Mouse (Mus musculus): ENCODE data around the gene Pdzk1ip1. TPM values are rescaled to one million over a fixed set of nuclear protein-coding genes. Genes with fewer than 3 reads are reported as not detected.
A peak's percentile ranks its signal among the peaks of the same experiment; 100 is the strongest.

Gene Pdzk1ip1
- polyA plus RNA-seq (2015; fragmentation: Nextera tagmentation; extraction: Ambion mirVana): 0.60 and 1.2 TPM in 2 replicates

- Histone ChIP-seq H3K27ac (replicated peaks) (no peak within 1 kb of the TSS), H3K27me3 (peaks cover 12% of the 10 kb centered on the region; the same call in 1 of the 2 replicates), H3K4me3 (no peak within 1 kb of the TSS), H3K4me2 (replicated peaks) (no peak within 1 kb of the TSS), H3K9me3 (no peaks in the 10 kb centered on the region), H3K4me1 (no peaks in the 10 kb centered on the region), H3K9ac (replicated peaks) (no peak within 1 kb of the TSS), H3K36me3 (no peaks in the 10 kb centered on the region)
- WGBS: 32% methylated on average over 11 of the region's 11 CpGs
- ATAC-seq (replicated peaks): no peak
Measured at GRCm38 (mm10) chr4:115088611-115089338, at the start of gene Pdzk1ip1. TSS of gene Pdzk1ip1 (plus strand) at chr4:115088708.

- no peak overlapping the region for H3K4me3 ChIP-seq
- H3K9ac ChIP-seq (replicated peaks): no peak overlapping the region
- no peaks in the 10 kb centered on the region for H3K4me1 ChIP-seq
- ATAC-seq (replicated peaks): no peak
- 84% methylated on average over 3 of the region's 3 CpGs for WGBS
- H3K27me3 ChIP-seq: peaks cover 15% of the 10 kb centered on the region
- no peaks in the 10 kb centered on the region for H3K9me3 ChIP-seq
- no peak overlapping the region for H3K4me2 ChIP-seq (replicated peaks)
- H3K27ac ChIP-seq (replicated peaks): no peak overlapping the region
- H3K36me3 ChIP-seq: peaks cover 6% of the 10 kb centered on the region; the same call in 1 of the 2 replicates
Measured at GRCm38 (mm10) chr4:115045621-115046020, 42.9 kb upstream of the Pdzk1ip1 start.

- no peak overlapping the region for H3K4me2 ChIP-seq (replicated peaks)
- H3K4me3 ChIP-seq: no peak overlapping the region
- H3K9ac ChIP-seq (replicated peaks): no peak overlapping the region
- peaks cover 5% of the 10 kb centered on the region for H3K4me1 ChIP-seq
- no peak for ATAC-seq (replicated peaks)
- H3K27ac ChIP-seq (replicated peaks): no peak overlapping the region
- 3% methylated on average over 5 of the region's 5 CpGs for WGBS
- H3K27me3 ChIP-seq: peaks cover 37% of the 10 kb centered on the region
- no peaks in the 10 kb centered on the region for H3K9me3 ChIP-seq
- no peaks in the 10 kb centered on the region for H3K36me3 ChIP-seq
Measured at GRCm38 (mm10) chr4:115047750-115048149, 40.8 kb upstream of the Pdzk1ip1 start.

- H3K9ac ChIP-seq (replicated peaks): no peak overlapping the region
- H3K4me3 ChIP-seq: no peak overlapping the region
- H3K27ac ChIP-seq (replicated peaks): no peak overlapping the region
- peaks cover 41% of the 10 kb centered on the region for H3K27me3 ChIP-seq
- H3K4me1 ChIP-seq: peaks cover 6% of the 10 kb centered on the region
- H3K9me3 ChIP-seq: no peaks in the 10 kb centered on the region
- no peak overlapping the region for H3K4me2 ChIP-seq (replicated peaks)
- ATAC-seq (replicated peaks): no peak
- WGBS: 72% methylated on average over 8 of the region's 8 CpGs
- H3K36me3 ChIP-seq: no peaks in the 10 kb centered on the region
Measured at GRCm38 (mm10) chr4:115048190-115048589, 40.3 kb upstream of the Pdzk1ip1 start.

GRCm38 (mm10) chr4:115051245-115051644, 37.3 kb upstream of the Pdzk1ip1 start:
- WGBS: 79% methylated on average over 5 of the region's 5 CpGs
- no peaks in the 10 kb centered on the region for H3K9me3 ChIP-seq

GRCm38 (mm10) chr4:115052343-115053005, 36.0 kb upstream of the Pdzk1ip1 start:
- H3K27me3 ChIP-seq: peaks cover 69% of the 10 kb centered on the region
- no peaks in the 10 kb centered on the region for H3K36me3 ChIP-seq
- peak overlapping the region; percentile 12 for H3K4me2 ChIP-seq (replicated peaks)
- ATAC-seq (replicated peaks): no peak; the same call in 1 of the 2 replicates
- H3K9me3 ChIP-seq: no peaks in the 10 kb centered on the region
- H3K9ac ChIP-seq (replicated peaks): no peak overlapping the region
- H3K4me1 ChIP-seq: peaks cover 17% of the 10 kb centered on the region
- 0 out of 2 replicates have a peak overlapping the region, but pooled peaks have one; percentile 6 for H3K4me3 ChIP-seq
- H3K27ac ChIP-seq (replicated peaks): no peak overlapping the region
- under 1% methylated on average over 36 of the region's 36 CpGs for WGBS

More at GRCm38 (mm10) chr4:115051245-115051644, 37.3 kb upstream of the Pdzk1ip1 start:
- Histone ChIP-seq H3K9ac (replicated peaks) (no peak overlapping the region), H3K27ac (replicated peaks) (no peak overlapping the region), H3K36me3 (no peaks in the 10 kb centered on the region), H3K4me2 (replicated peaks) (no peak overlapping the region), H3K27me3 (peaks cover 66% of the 10 kb centered on the region), H3K4me1 (peaks cover 7% of the 10 kb centered on the region), H3K4me3 (no peak overlapping the region)
- ATAC-seq (replicated peaks): no peak

GRCm38 (mm10) chr4:115055044-115055443, 33.5 kb upstream of the Pdzk1ip1 start:
- WGBS: 12% methylated on average over 2 of the region's 2 CpGs
- Histone ChIP-seq H3K4me1 (peaks cover 23% of the 10 kb centered on the region), H3K27ac (replicated peaks) (no peak overlapping the region), H3K9ac (replicated peaks) (no peak overlapping the region), H3K4me3 (no peak overlapping the region), H3K36me3 (no peaks in the 10 kb centered on the region), H3K9me3 (no peaks in the 10 kb centered on the region), H3K27me3 (peaks cover 78% of the 10 kb centered on the region), H3K4me2 (replicated peaks) (no peak overlapping the region)
- no peak for ATAC-seq (replicated peaks)

GRCm38 (mm10) chr4:115055691-115056090, 32.8 kb upstream of the Pdzk1ip1 start:
- peaks cover 23% of the 10 kb centered on the region for H3K4me1 ChIP-seq
- H3K27me3 ChIP-seq: peaks cover 78% of the 10 kb centered on the region
- H3K36me3 ChIP-seq: no peaks in the 10 kb centered on the region
- ATAC-seq (replicated peaks): no peak
- H3K4me3 ChIP-seq: no peak overlapping the region
- H3K9ac ChIP-seq (replicated peaks): no peak overlapping the region
- 20% methylated on average over 3 of the region's 3 CpGs for WGBS
- no peak overlapping the region for H3K4me2 ChIP-seq (replicated peaks)
- no peaks in the 10 kb centered on the region for H3K9me3 ChIP-seq
- H3K27ac ChIP-seq (replicated peaks): no peak overlapping the region

GRCm38 (mm10) chr4:115056371-115056920, 32.1 kb upstream of the Pdzk1ip1 start, which contains the start of gene Tal1:
TSS of gene Tal1 (plus strand) at chr4:115056426.
- Histone ChIP-seq H3K27me3 (peaks cover 78% of the 10 kb centered on the region), H3K4me1 (peaks cover 23% of the 10 kb centered on the region), H3K9ac (replicated peaks) (peak within 1 kb of the TSS; percentile 18), H3K27ac (replicated peaks) (no peak within 1 kb of the TSS), H3K36me3 (no peaks in the 10 kb centered on the region), H3K4me2 (replicated peaks) (peak within 1 kb of the TSS; percentile 49), H3K9me3 (no peaks in the 10 kb centered on the region), H3K4me3 (peak within 1 kb of the TSS; percentile 29)
- ATAC-seq (replicated peaks): peak; percentile 17; the same call in 1 of the 2 replicates
- WGBS: 1% methylated on average over 60 of the region's 60 CpGs

GRCm38 (mm10) chr4:115056921-115057673, 31.4 kb upstream of the Pdzk1ip1 start:
- H3K27ac ChIP-seq (replicated peaks): no peak overlapping the region

GRCm38 (mm10) chr4:115057674-115058316, 30.7 kb upstream of the Pdzk1ip1 start:
- Histone ChIP-seq H3K4me2 (replicated peaks) (no peak overlapping the region), H3K4me3 (peak overlapping the region; percentile 6; the same call in 1 of the 2 replicates), H3K9ac (replicated peaks) (no peak overlapping the region), H3K4me1 (peaks cover 25% of the 10 kb centered on the region), H3K36me3 (no peaks in the 10 kb centered on the region), H3K27ac (replicated peaks) (no peak overlapping the region), H3K27me3 (peaks cover 78% of the 10 kb centered on the region), H3K9me3 (no peaks in the 10 kb centered on the region)
- ATAC-seq (replicated peaks): no peak
- WGBS: under 1% methylated on average over 33 of the region's 33 CpGs

More at GRCm38 (mm10) chr4:115056921-115057673, 31.4 kb upstream of the Pdzk1ip1 start:
- Histone ChIP-seq H3K4me2 (replicated peaks) (peak overlapping the region; percentile 49), H3K4me3 (peak overlapping the region; percentile 29), H3K4me1 (peaks cover 23% of the 10 kb centered on the region), H3K9me3 (no peaks in the 10 kb centered on the region), H3K9ac (replicated peaks) (peak overlapping the region; percentile 18), H3K36me3 (no peaks in the 10 kb centered on the region), H3K27me3 (peaks cover 78% of the 10 kb centered on the region)
- peak; percentile 51 for ATAC-seq (replicated peaks)
- WGBS: under 1% methylated on average over 48 of the region's 48 CpGs

Data from forebrain, embryonic 15.5 days (tissue).